Mouse (Mus musculus) heart, embryonic 11.5 days (tissue): ENCODE results near the gene S100a3. TPM values are rescaled to one million over a fixed set of nuclear protein-coding genes. Genes with fewer than 3 reads are reported as not detected.
A peak's percentile ranks its signal among the peaks of the same experiment; 100 is the strongest.

Experiments used
- ATAC-seq: fragments of 200-750 bp; cut with Nextera tagmentation; replicated peaks from 2 replicates; pipeline ENCODE4 v1.8.0; 2017; ENCODE audit warnings: moderate library complexity; ENCODE audit not compliant: insufficient number of reproducible peaks, low FRiP score, low TSS enrichment
- H3K27ac ChIP-seq: fragments of 300-500 bp; sonication (generic); 2 replicates; pipeline ENCODE4 v1.5.1; 2014; ENCODE audit warnings: mild to moderate bottlenecking, low read depth, low read length
- H3K27me3 ChIP-seq: fragments of 300-500 bp; sonication (generic); 2 replicates; pipeline ENCODE4 v1.6.1; 2014; ENCODE audit warnings: mild to moderate bottlenecking, low read length, mixed read lengths; ENCODE audit not compliant: control insufficient read depth, insufficient read depth
- H3K36me3 ChIP-seq: fragments of 300-500 bp; sonication (generic); 2 replicates; pipeline ENCODE4 v1.6.1; 2014; ENCODE audit warnings: mild to moderate bottlenecking, low read length, moderate library complexity, mixed read lengths; ENCODE audit not compliant: control insufficient read depth, insufficient read depth
- H3K4me1 ChIP-seq: fragments of 300-500 bp; sonication (generic); 2 replicates; pipeline ENCODE4 v1.6.1; 2014; ENCODE audit warnings: low read length; ENCODE audit not compliant: control insufficient read depth, insufficient read depth
- H3K4me2 ChIP-seq: fragments of 300-500 bp; sonication (generic); 2 replicates; pipeline ENCODE4 v1.6.1; 2014; ENCODE audit warnings: mild to moderate bottlenecking, moderate library complexity
- H3K4me3 ChIP-seq: fragments of 300-500 bp; sonication (generic); 2 replicates; pipeline ENCODE4 v1.5.1; 2014; ENCODE audit warnings: low read depth, low read length
- H3K9ac ChIP-seq: fragments of 300-500 bp; sonication (generic); 2 replicates; pipeline ENCODE4 v1.6.1; 2014; ENCODE audit warnings: mild to moderate bottlenecking, low read depth, low read length, moderate library complexity
- H3K9me3 ChIP-seq: fragments of 300-500 bp; sonication (generic); replicated peaks from 2 replicates; pipeline ENCODE4 v1.6.1; 2016; ENCODE audit warnings: low read length; ENCODE audit not compliant: control insufficient read depth
- WGBS: fragments of 180-500 bp; shearing (Covaris S2); extraction: QIAGEN DNeasy Blood & Tissue Kit; methylation state at CpG from one replicate; pipeline ENCODE4 v1.1.7; 2014; ENCODE audit not compliant: insufficient replicate concordance; 5-methylcytosine and 5-hydroxymethylcytosine counted together
- polyA plus RNA-seq: library from polyadenylated mRNA; unstranded; fragments of >200 nt; fragmentation: Nextera tagmentation; extraction: Ambion mirVana; gene quantifications from 2 replicates; pipeline ENCODE4 v1.2.1, GENCODE M21; 2014

Gene S100a3
- polyA plus RNA-seq, 1 experiment from 2014 or later, result 0.24 TPM

DNA sequence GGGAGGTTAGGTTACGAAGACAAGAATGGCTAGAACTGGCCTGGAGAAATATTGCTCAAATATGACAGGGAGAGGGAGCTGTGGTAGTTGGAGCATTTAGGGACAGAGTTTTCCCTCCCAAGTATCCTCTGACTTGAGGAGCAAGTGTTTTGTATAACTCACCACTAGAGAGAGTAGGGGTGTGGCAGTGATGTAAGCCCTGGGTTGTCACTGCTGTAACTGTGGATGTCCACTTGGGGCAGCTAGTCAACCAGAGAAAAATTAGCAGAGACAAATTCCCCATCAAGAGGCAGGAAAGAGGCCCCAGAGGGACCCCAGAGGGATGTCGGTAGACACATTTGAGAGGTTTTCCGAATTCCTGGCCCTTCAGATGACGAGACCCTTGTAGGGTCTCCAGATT, 35.0 kb upstream of the S100a3 start:
- H3K4me2 ChIP-seq, result no peak overlapping the region
- ATAC-seq, result no peak; the same call in 1 of the 2 replicates
- no peaks in the 10 kb centered on the region for H3K27me3 ChIP-seq
- no peak overlapping the region for H3K9ac ChIP-seq
- no peaks in the 10 kb centered on the region for H3K36me3 ChIP-seq
- WGBS, result 56% methylated on average over 4 of the region's 4 CpGs
- no peak overlapping the region for H3K4me3 ChIP-seq
- no peaks in the 10 kb centered on the region for H3K9me3 ChIP-seq
- H3K27ac ChIP-seq, result no peak overlapping the region
- H3K4me1 ChIP-seq, result no peaks in the 10 kb centered on the region

DNA sequence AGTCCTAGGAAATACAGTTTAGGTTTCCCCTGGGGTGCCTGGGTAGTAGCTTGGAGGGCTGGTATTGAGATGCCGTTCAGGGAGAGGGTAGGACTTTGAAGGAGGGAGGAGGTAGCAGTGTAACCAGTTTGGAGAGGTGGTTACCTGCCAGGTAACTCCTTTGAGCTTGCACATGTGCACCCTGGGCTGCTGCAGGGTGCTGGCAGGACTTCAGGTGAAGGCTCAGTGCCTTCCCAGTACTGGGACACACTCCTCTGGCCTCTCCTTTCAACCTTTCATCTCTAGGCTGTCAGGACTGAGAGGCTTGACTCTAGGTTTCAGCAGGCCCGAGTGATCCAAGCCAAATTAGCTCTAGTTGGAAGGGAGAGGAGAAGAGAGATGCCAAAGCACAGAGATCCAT, 34.3 kb upstream of the S100a3 start:
- ATAC-seq, result no peak
- H3K36me3 ChIP-seq, result no peaks in the 10 kb centered on the region
- H3K4me3 ChIP-seq, result no peak overlapping the region
- H3K4me2 ChIP-seq, result no peak overlapping the region
- H3K9ac ChIP-seq, result no peak overlapping the region
- no peak overlapping the region for H3K27ac ChIP-seq
- H3K27me3 ChIP-seq, result no peaks in the 10 kb centered on the region
- H3K9me3 ChIP-seq, result no peaks in the 10 kb centered on the region
- H3K4me1 ChIP-seq, result no peaks in the 10 kb centered on the region
- 63% methylated on average over 2 of the region's 2 CpGs for WGBS

DNA sequence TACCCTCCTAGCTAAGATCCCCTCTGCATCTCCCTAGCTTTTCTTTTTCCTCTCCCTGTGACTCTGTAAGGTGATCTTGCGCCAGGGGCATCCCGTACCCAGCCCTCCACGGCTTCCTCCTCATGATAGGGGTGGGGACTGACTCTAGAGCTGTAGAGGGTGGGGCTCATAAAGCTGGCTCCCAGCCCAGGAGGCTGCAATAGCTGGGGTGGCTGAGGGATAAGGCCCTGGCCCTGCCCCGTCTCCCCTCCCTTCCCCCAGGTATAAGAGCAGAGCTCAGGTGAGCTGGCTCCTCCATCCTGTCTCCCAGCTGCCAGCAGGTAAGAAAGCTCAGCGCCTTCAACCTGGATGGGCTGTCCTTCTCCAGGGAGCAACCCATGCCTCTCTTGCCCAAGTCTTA, 33.8 kb upstream of the S100a3 start, which contains the start of gene S100a14:
S100a14 (plus strand) TSS at position 277 of the 400 bp plus-strand sequence.
- H3K4me2 ChIP-seq, result no peak within 1 kb of the TSS
- no peak within 1 kb of the TSS for H3K27ac ChIP-seq
- H3K4me1 ChIP-seq, result no peaks in the 10 kb centered on the region
- no peak within 1 kb of the TSS for H3K4me3 ChIP-seq
- H3K9me3 ChIP-seq, result no peaks in the 10 kb centered on the region
- no peak within 1 kb of the TSS for H3K9ac ChIP-seq
- ATAC-seq, result no peak; the same call in 1 of the 2 replicates
- H3K27me3 ChIP-seq, result no peaks in the 10 kb centered on the region
- 56% methylated on average over 5 of the region's 5 CpGs for WGBS
- H3K36me3 ChIP-seq, result no peaks in the 10 kb centered on the region

DNA sequence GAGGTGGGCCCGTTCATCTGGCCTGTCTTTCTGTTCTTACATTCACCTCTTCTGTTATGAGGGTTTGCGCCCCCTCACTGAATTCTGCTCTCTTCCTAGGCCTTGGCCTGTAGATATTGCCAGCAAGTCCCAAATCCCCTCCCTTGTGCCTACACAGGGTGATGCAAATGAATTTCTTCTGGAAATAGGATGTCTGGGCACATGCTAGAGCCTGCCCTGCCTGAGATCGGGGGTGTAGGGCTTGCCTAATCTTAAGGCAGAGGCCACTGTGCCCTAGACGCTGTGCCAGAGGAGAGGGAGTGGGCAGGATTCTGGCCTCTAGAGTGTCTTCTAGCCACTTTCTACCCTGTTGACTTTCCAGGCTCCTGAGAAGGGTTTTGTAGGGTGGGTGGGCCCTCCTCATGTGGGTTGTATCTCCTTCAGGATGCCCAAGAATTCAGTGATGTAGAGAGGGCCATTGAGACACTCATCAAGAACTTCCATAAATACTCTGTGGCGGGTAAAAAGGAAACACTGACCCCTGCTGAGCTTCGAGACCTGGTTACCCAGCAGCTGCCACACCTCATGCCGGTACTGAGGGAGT, 33.0 kb upstream of the S100a3 start:
- H3K9me3 ChIP-seq, result no peaks in the 10 kb centered on the region
- H3K27me3 ChIP-seq, result no peaks in the 10 kb centered on the region
- no peak for ATAC-seq
- H3K4me1 ChIP-seq, result no peaks in the 10 kb centered on the region
- H3K9ac ChIP-seq, result no peak overlapping the region
- no peak overlapping the region for H3K27ac ChIP-seq
- WGBS, result 72% methylated on average over 7 of the region's 7 CpGs
- H3K4me2 ChIP-seq, result no peak overlapping the region
- H3K36me3 ChIP-seq, result no peaks in the 10 kb centered on the region
- H3K4me3 ChIP-seq, result no peak overlapping the region

DNA sequence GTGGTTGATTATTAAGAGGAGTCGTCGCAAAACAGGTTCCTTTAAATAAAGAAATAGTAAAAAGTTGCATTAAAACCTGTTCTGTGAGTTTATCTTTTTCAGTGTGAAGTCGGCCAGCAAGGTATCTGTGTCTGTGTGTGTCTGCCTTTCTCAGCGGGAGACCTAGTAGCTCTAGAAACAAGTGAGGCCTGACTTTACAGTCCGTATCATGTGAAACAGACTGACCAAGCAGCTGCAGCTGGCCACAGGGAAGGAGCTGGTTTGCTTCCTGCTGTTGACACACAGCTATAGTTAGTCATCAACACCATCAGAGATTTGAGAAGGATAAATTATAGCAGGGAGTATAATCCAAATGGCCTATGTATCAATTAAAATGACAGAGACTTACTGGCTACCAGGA, 28.7 kb upstream of the S100a3 start:
- no peak overlapping the region for H3K4me2 ChIP-seq
- no peak overlapping the region for H3K4me3 ChIP-seq
- H3K27ac ChIP-seq, result no peak overlapping the region
- 59% methylated on average over 5 of the region's 5 CpGs for WGBS
- no peaks in the 10 kb centered on the region for H3K9me3 ChIP-seq
- H3K4me1 ChIP-seq, result no peaks in the 10 kb centered on the region
- H3K27me3 ChIP-seq, result no peaks in the 10 kb centered on the region
- no peak for ATAC-seq
- H3K9ac ChIP-seq, result no peak overlapping the region
- no peaks in the 10 kb centered on the region for H3K36me3 ChIP-seq

DNA sequence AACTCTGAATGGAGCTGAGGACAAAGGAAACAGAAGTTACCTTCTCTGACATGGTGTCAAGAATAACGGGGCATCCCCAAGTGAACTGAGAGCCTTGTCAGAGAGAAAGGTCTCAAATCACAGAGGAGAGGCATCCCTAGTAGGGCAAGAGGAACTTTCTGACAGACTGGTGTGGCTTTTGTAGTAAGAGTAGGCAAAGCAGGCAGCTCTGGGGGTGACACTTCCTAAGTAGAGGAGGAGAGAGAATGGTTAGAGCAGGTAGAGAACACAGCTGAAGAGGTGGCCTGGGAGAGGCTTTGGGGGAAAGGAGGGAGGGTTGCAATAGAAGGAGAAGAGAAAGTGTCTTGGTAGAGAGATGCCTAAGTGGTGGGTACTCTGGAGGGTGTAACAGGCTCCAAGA, 24.9 kb upstream of the S100a3 start:
- H3K4me2 ChIP-seq, result no peak overlapping the region
- H3K4me1 ChIP-seq, result no peaks in the 10 kb centered on the region
- no peaks in the 10 kb centered on the region for H3K27me3 ChIP-seq
- 60% methylated on average over 1 of the region's 1 CpGs for WGBS
- H3K36me3 ChIP-seq, result no peaks in the 10 kb centered on the region
- no peak for ATAC-seq
- no peaks in the 10 kb centered on the region for H3K9me3 ChIP-seq
- H3K27ac ChIP-seq, result no peak overlapping the region
- H3K4me3 ChIP-seq, result no peak overlapping the region
- H3K9ac ChIP-seq, result no peak overlapping the region

DNA sequence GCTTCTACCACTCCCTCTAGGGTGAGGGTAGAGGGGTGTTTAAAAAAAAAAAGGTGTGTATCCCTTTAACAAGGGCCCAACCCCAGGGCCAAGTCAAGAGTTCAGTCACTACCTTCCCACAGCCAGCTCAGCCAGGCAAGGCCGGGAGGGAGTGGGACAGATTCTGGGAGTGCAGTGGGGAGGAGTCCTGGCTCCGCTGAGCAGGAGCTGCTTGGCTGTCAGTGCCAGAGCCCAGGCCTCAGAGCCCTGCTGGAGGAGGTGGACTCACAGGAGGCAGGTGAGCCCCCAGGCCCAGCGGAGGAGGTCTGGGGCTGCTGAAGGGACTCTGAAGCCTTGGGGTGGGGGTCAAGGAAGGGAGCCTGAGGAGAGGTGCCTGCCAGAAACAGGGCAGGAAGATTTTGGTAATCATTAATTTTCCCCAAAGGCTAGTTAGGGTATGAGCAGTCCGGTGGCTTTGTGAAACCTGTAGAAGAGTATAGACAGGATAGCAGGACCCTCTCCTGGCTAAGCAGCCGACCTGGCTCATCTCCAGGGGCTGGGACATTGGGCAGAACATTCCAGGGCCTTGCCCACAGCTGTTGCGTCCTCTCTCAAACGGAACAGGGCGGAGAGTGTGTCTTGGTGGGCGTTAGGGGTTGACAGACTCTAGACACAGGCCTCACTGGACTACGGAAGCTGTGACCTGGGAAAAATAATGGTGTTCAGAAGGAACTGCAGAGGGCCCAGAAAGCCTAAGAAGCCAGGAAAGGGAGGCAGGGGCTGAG, 23.1 kb upstream of the S100a3 start, which contains the start of gene S100a16:
S100a16 (plus strand) TSS at position 114 of the 764 bp plus-strand sequence.
- no peak within 1 kb of the TSS for H3K4me3 ChIP-seq
- ATAC-seq, result 0 out of 2 replicates have a peak, but pooled peaks have one; percentile 5
- H3K27me3 ChIP-seq, result no peaks in the 10 kb centered on the region
- WGBS, result 38% methylated on average over 10 of the region's 10 CpGs
- no peak within 1 kb of the TSS for H3K27ac ChIP-seq
- no peaks in the 10 kb centered on the region for H3K9me3 ChIP-seq
- H3K9ac ChIP-seq, result no peak within 1 kb of the TSS
- no peaks in the 10 kb centered on the region for H3K36me3 ChIP-seq
- H3K4me2 ChIP-seq, result no peak within 1 kb of the TSS; the same call in 1 of the 2 replicates
- no peaks in the 10 kb centered on the region; the same call in 1 of the 2 replicates for H3K4me1 ChIP-seq

DNA sequence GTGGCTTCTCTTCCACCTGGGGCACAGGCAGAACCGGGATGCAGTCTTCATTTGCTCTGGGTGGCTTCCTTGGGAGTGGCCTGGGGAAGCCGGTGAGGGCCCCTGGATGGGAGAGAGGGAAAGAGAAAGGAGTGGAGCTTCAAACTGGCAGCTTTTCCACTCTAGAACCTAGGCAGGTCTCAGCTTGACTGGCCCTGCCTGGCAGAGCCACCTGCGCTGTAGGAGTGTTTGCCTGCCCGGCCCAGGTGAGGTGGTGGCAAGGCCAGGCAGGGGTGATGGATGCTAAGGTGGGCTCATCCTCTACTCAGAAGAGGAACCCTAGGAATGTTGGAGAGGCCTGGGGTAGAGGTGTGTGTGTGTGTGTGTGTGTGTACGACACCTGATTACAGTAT, 22.5 kb upstream of the S100a3 start:
- Histone ChIP-seq H3K4me2 (no peak overlapping the region), H3K27me3 (no peaks in the 10 kb centered on the region), H3K9me3 (no peaks in the 10 kb centered on the region), H3K4me3 (no peak overlapping the region), H3K4me1 (no peaks in the 10 kb centered on the region; the same call in 1 of the 2 replicates), H3K36me3 (no peaks in the 10 kb centered on the region), H3K9ac (no peak overlapping the region), H3K27ac (no peak overlapping the region)
- ATAC-seq, result no peak
- 67% methylated on average over 5 of the region's 5 CpGs for WGBS
